Mouse (Mus musculus): Measurements from ENCODE around the gene Jam3. TPM values are rescaled to one million over a fixed set of nuclear protein-coding genes. Genes with fewer than 3 reads are reported as not detected.

Jam3 gene
- polyA plus RNA-seq, 1 experiment from 2014 or later = 62.4 TPM

- Histone ChIP-seq H3K9ac (replicated peaks; ENCODE audit: low read length) (no peak overlapping the region), H3K27ac (replicated peaks; ENCODE audit: low read depth, low read length) (no peak overlapping the region)
- no peak for ATAC-seq (ENCODE audit: low FRiP score, low TSS enrichment)
These were observed 20.5 kb upstream of the Jam3 start for GRCm38 (mm10) chr9:27175682-27176081.

GRCm38 (mm10) chr9:27175241-27175640, 20.0 kb upstream of the Jam3 start:
- no peak for ATAC-seq (ENCODE audit: low FRiP score, low TSS enrichment)
- Histone ChIP-seq H3K27me3 (ENCODE audit: control insufficient read depth, insufficient read depth, low read length) (no peaks in the 10 kb centered on the region), H3K4me1 (ENCODE audit: control insufficient read depth, insufficient read depth, low read length) (peaks cover 6% of the 10 kb centered on the region; the same call in 1 of the 2 replicates), H3K9me3 (ENCODE audit: control insufficient read depth, low read length) (no peaks in the 10 kb centered on the region), H3K4me2 (ENCODE audit: low read length) (no peak overlapping the region), H3K4me3 (replicated peaks; ENCODE audit: low read depth, low read length) (no peak overlapping the region), H3K36me3 (ENCODE audit: control insufficient read depth, insufficient read depth, low read length) (no peaks in the 10 kb centered on the region), H3K27ac (replicated peaks; ENCODE audit: low read depth, low read length) (no peak overlapping the region), H3K9ac (replicated peaks; ENCODE audit: low read length) (no peak overlapping the region)
- DNase-seq = no peak
- WGBS = 91% methylated on average over 13 of the region's 13 CpGs

More at GRCm38 (mm10) chr9:27175682-27176081, 20.5 kb upstream of the Jam3 start:
- Histone ChIP-seq H3K9me3 (ENCODE audit: control insufficient read depth, low read length) (no peaks in the 10 kb centered on the region), H3K4me3 (replicated peaks; ENCODE audit: low read depth, low read length) (no peak overlapping the region), H3K27me3 (ENCODE audit: control insufficient read depth, insufficient read depth, low read length) (no peaks in the 10 kb centered on the region), H3K36me3 (ENCODE audit: control insufficient read depth, insufficient read depth, low read length) (no peaks in the 10 kb centered on the region), H3K4me2 (ENCODE audit: low read length) (no peak overlapping the region), H3K4me1 (ENCODE audit: control insufficient read depth, insufficient read depth, low read length) (peaks cover 6% of the 10 kb centered on the region; the same call in 1 of the 2 replicates)
- no peak for DNase-seq
- 92% methylated on average over 6 of the region's 6 CpGs for WGBS

- no peaks in the 10 kb centered on the region for H3K36me3 ChIP-seq (ENCODE audit: control insufficient read depth, insufficient read depth, low read length)
- no peak overlapping the region for H3K4me3 ChIP-seq (replicated peaks; ENCODE audit: low read depth, low read length)
- H3K9me3 ChIP-seq (ENCODE audit: control insufficient read depth, low read length) = no peaks in the 10 kb centered on the region
- DNase-seq (peak; percentile 75), ATAC-seq (ENCODE audit: low FRiP score, low TSS enrichment) (peak; percentile 78; the same call in 1 of the 2 replicates)
- WGBS = 7% methylated on average over 5 of the region's 5 CpGs
- no peaks in the 10 kb centered on the region for H3K27me3 ChIP-seq (ENCODE audit: control insufficient read depth, insufficient read depth, low read length)
- H3K27ac ChIP-seq (replicated peaks; ENCODE audit: low read depth, low read length) = peak overlapping the region; percentile 32
- H3K9ac ChIP-seq (replicated peaks; ENCODE audit: low read length) = peak overlapping the region; percentile 35; the same call in 1 of the 2 replicates
- peaks cover 6% of the 10 kb centered on the region; the same call in 1 of the 2 replicates for H3K4me1 ChIP-seq (ENCODE audit: control insufficient read depth, insufficient read depth, low read length)
- 0 out of 2 replicates have a peak overlapping the region, but pooled peaks have one; percentile 5 for H3K4me2 ChIP-seq (ENCODE audit: low read length)
These were observed 18.9 kb upstream of the Jam3 start for GRCm38 (mm10) chr9:27174079-27174478.

GRCm38 (mm10) chr9:27173646-27174045, 18.4 kb upstream of the Jam3 start:
- H3K4me1 ChIP-seq (ENCODE audit: control insufficient read depth, insufficient read depth, low read length) = peaks cover 6% of the 10 kb centered on the region; the same call in 1 of the 2 replicates
- no peak for ATAC-seq (ENCODE audit: low FRiP score, low TSS enrichment)

GRCm38 (mm10) chr9:27172839-27173238, 17.6 kb upstream of the Jam3 start:
- Histone ChIP-seq H3K27ac (replicated peaks; ENCODE audit: low read depth, low read length) (no peak overlapping the region), H3K4me1 (ENCODE audit: control insufficient read depth, insufficient read depth, low read length) (peaks cover 6% of the 10 kb centered on the region; the same call in 1 of the 2 replicates), H3K9me3 (ENCODE audit: control insufficient read depth, low read length) (no peaks in the 10 kb centered on the region), H3K27me3 (ENCODE audit: control insufficient read depth, insufficient read depth, low read length) (no peaks in the 10 kb centered on the region), H3K4me2 (ENCODE audit: low read length) (no peak overlapping the region), H3K9ac (replicated peaks; ENCODE audit: low read length) (no peak overlapping the region), H3K36me3 (ENCODE audit: control insufficient read depth, insufficient read depth, low read length) (no peaks in the 10 kb centered on the region), H3K4me3 (replicated peaks; ENCODE audit: low read depth, low read length) (no peak overlapping the region)
- 90% methylated on average over 6 of the region's 6 CpGs for WGBS
- ATAC-seq (ENCODE audit: low FRiP score, low TSS enrichment) (no peak), DNase-seq (no peak)

More at GRCm38 (mm10) chr9:27173646-27174045, 18.4 kb upstream of the Jam3 start:
- no peak for DNase-seq
- Histone ChIP-seq H3K27me3 (ENCODE audit: control insufficient read depth, insufficient read depth, low read length) (no peaks in the 10 kb centered on the region), H3K9me3 (ENCODE audit: control insufficient read depth, low read length) (no peaks in the 10 kb centered on the region), H3K27ac (replicated peaks; ENCODE audit: low read depth, low read length) (peak overlapping the region; percentile 32), H3K36me3 (ENCODE audit: control insufficient read depth, insufficient read depth, low read length) (no peaks in the 10 kb centered on the region), H3K4me2 (ENCODE audit: low read length) (no peak overlapping the region), H3K9ac (replicated peaks; ENCODE audit: low read length) (peak overlapping the region; percentile 35; the same call in 1 of the 2 replicates), H3K4me3 (replicated peaks; ENCODE audit: low read depth, low read length) (no peak overlapping the region)
- WGBS = 51% methylated on average over 2 of the region's 2 CpGs

- Histone ChIP-seq H3K9me3 (ENCODE audit: control insufficient read depth, low read length) (no peaks in the 10 kb centered on the region), H3K9ac (replicated peaks; ENCODE audit: low read length) (no peak overlapping the region), H3K4me3 (replicated peaks; ENCODE audit: low read depth, low read length) (no peak overlapping the region), H3K36me3 (ENCODE audit: control insufficient read depth, insufficient read depth, low read length) (no peaks in the 10 kb centered on the region), H3K27me3 (ENCODE audit: control insufficient read depth, insufficient read depth, low read length) (no peaks in the 10 kb centered on the region), H3K27ac (replicated peaks; ENCODE audit: low read depth, low read length) (no peak overlapping the region), H3K4me2 (ENCODE audit: low read length) (no peak overlapping the region), H3K4me1 (ENCODE audit: control insufficient read depth, insufficient read depth, low read length) (peaks cover 6% of the 10 kb centered on the region; the same call in 1 of the 2 replicates)
- DNase-seq (no peak), ATAC-seq (ENCODE audit: low FRiP score, low TSS enrichment) (no peak)
- 40% methylated on average over 3 of the region's 3 CpGs for WGBS
These were observed 15.5 kb upstream of the Jam3 start for GRCm38 (mm10) chr9:27170726-27171125.

GRCm38 (mm10) chr9:27166981-27167380, 11.8 kb upstream of the Jam3 start:
- ATAC-seq (ENCODE audit: low FRiP score, low TSS enrichment) = no peak
- H3K36me3 ChIP-seq (ENCODE audit: control insufficient read depth, insufficient read depth, low read length) = no peaks in the 10 kb centered on the region
- DNase-seq = no peak
- H3K4me1 ChIP-seq (ENCODE audit: control insufficient read depth, insufficient read depth, low read length) = no peaks in the 10 kb centered on the region
- H3K9ac ChIP-seq (replicated peaks; ENCODE audit: low read length) = no peak overlapping the region
- no peak overlapping the region for H3K4me2 ChIP-seq (ENCODE audit: low read length)
- H3K4me3 ChIP-seq (replicated peaks; ENCODE audit: low read depth, low read length) = no peak overlapping the region
- H3K9me3 ChIP-seq (ENCODE audit: control insufficient read depth, low read length) = no peaks in the 10 kb centered on the region
- H3K27ac ChIP-seq (replicated peaks; ENCODE audit: low read depth, low read length) = no peak overlapping the region
- H3K27me3 ChIP-seq (ENCODE audit: control insufficient read depth, insufficient read depth, low read length) = no peaks in the 10 kb centered on the region
- WGBS = 91% methylated on average over 1 of the region's 1 CpGs

GRCm38 (mm10) chr9:27165596-27165995, 10.4 kb upstream of the Jam3 start:
- Histone ChIP-seq H3K27me3 (ENCODE audit: control insufficient read depth, insufficient read depth, low read length) (no peaks in the 10 kb centered on the region), H3K9me3 (ENCODE audit: control insufficient read depth, low read length) (no peaks in the 10 kb centered on the region), H3K9ac (replicated peaks; ENCODE audit: low read length) (no peak overlapping the region), H3K4me3 (replicated peaks; ENCODE audit: low read depth, low read length) (no peak overlapping the region), H3K27ac (replicated peaks; ENCODE audit: low read depth, low read length) (no peak overlapping the region), H3K4me2 (ENCODE audit: low read length) (no peak overlapping the region), H3K36me3 (ENCODE audit: control insufficient read depth, insufficient read depth, low read length) (no peaks in the 10 kb centered on the region), H3K4me1 (ENCODE audit: control insufficient read depth, insufficient read depth, low read length) (no peaks in the 10 kb centered on the region)
- no peak for DNase-seq
- 84% methylated on average over 3 of the region's 3 CpGs for WGBS
- ATAC-seq (ENCODE audit: low FRiP score, low TSS enrichment) = no peak

GRCm38 (mm10) chr9:27164957-27165356, 9.7 kb upstream of the Jam3 start:
- Histone ChIP-seq H3K4me2 (ENCODE audit: low read length) (no peak overlapping the region), H3K4me3 (replicated peaks; ENCODE audit: low read depth, low read length) (no peak overlapping the region), H3K9ac (replicated peaks; ENCODE audit: low read length) (no peak overlapping the region), H3K27me3 (ENCODE audit: control insufficient read depth, insufficient read depth, low read length) (no peaks in the 10 kb centered on the region), H3K27ac (replicated peaks; ENCODE audit: low read depth, low read length) (no peak overlapping the region), H3K36me3 (ENCODE audit: control insufficient read depth, insufficient read depth, low read length) (no peaks in the 10 kb centered on the region), H3K4me1 (ENCODE audit: control insufficient read depth, insufficient read depth, low read length) (no peaks in the 10 kb centered on the region), H3K9me3 (ENCODE audit: control insufficient read depth, low read length) (no peaks in the 10 kb centered on the region)
- 13% methylated on average over 2 of the region's 2 CpGs for WGBS
- ATAC-seq (ENCODE audit: low FRiP score, low TSS enrichment) (no peak), DNase-seq (no peak)

Measured in midbrain, embryonic 14.5 days (tissue).